Mouse (Mus musculus) lung, embryonic 16.5 days (tissue): ENCODE data around the gene 1810013L24Rik. TPM values are rescaled to one million over a fixed set of nuclear protein-coding genes. Genes with fewer than 3 reads are reported as not detected.

Experiments used
- ATAC-seq: fragments of 200-750 bp; cut with Nextera tagmentation; 2 replicates; pipeline ENCODE4 v1.8.0; 2017; ENCODE audit warnings: low read depth, mild to moderate bottlenecking, moderate library complexity
- H3K27ac ChIP-seq: fragments of 300-500 bp; sonication (generic); 2 replicates; pipeline ENCODE4 v1.5.1; 2014; ENCODE audit warnings: mild to moderate bottlenecking, control low read depth, low read length
- H3K27me3 ChIP-seq: fragments of 300-500 bp; sonication (generic); 2 replicates; pipeline ENCODE4 v1.6.1; 2014; ENCODE audit warnings: low read depth, low read length, mixed read lengths; ENCODE audit not compliant: control insufficient read depth, insufficient read depth
- H3K36me3 ChIP-seq: fragments of 300-500 bp; sonication (generic); 2 replicates; pipeline ENCODE4 v1.6.1; 2014; ENCODE audit warnings: low read length; ENCODE audit not compliant: control insufficient read depth, insufficient read depth
- H3K4me1 ChIP-seq: fragments of 300-500 bp; sonication (generic); replicated peaks from 2 replicates; pipeline ENCODE4 v1.6.1; 2014; ENCODE audit warnings: low read length, mixed read lengths; ENCODE audit not compliant: control insufficient read depth, insufficient read depth
- H3K4me2 ChIP-seq: fragments of 300-500 bp; sonication (generic); 2 replicates; pipeline ENCODE4 v1.6.1; 2014; ENCODE audit warnings: low read depth, low read length, control low read depth
- H3K4me3 ChIP-seq: fragments of 300-500 bp; sonication (generic); 2 replicates; pipeline ENCODE4 v1.5.1; 2014; ENCODE audit warnings: mild to moderate bottlenecking, low read length, control low read depth
- H3K9ac ChIP-seq: fragments of 300-500 bp; sonication (generic); 2 replicates; pipeline ENCODE4 v1.6.1; 2014; ENCODE audit warnings: low read length, control low read depth
- H3K9me3 ChIP-seq: fragments of 300-500 bp; sonication (generic); 2 replicates; pipeline ENCODE4 v1.6.1; 2016; ENCODE audit warnings: low read length; ENCODE audit not compliant: control insufficient read depth
- WGBS: fragments of 180-500 bp; shearing (Covaris S2); extraction: QIAGEN DNeasy Blood & Tissue Kit; methylation state at CpG from one replicate; pipeline ENCODE4 v1.1.7; 2014; 5-methylcytosine and 5-hydroxymethylcytosine counted together
- polyA plus RNA-seq: library from polyadenylated mRNA; unstranded; fragments of >200 nt; fragmentation: Nextera tagmentation; extraction: Ambion mirVana; gene quantifications from 2 replicates; pipeline ENCODE4 v1.2.1, GENCODE M21; 2015

1810013L24Rik gene
- 16.0 and 17.9 TPM in 2 replicates for polyA plus RNA-seq

DNA sequence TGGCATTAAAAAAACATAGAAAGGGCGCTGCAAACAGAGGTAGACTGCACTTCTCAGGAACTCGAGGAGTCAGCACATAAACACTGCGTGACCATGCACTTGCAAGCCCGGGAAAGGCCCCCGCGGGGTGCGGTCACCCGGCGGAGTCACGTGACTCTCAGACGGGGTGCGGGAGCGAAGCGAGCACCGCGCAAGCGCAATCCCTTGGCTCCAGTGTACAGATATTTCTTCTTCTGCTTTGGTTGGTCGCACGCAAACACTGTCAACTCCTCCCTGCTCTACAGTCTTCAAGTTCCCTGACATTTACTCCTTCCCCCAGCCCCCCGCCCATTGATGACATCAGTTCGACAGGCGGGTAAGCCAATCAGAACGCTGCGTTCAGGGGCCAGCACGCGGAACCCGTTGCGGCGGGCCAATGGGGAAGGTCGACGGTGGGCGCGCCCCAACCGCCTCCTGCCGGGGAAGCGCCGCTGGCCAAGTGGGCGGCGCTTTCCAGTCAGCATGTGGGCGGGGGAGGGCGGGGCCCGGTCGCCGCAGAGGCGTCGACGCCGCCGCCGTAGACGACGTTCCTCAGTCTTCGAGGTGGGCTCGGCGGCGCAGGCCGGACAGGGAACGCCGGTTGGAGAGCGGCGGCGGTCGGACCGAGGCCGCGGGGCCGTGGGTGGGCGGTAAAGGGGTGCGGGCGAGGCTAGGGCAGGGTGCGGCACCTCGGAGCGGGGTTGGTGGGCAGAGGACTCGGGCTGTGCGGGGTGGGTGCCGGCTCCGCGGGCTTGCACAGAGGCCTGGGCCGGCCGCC is at the start of gene 1810013L24Rik:
1810013L24Rik (plus strand) TSS at position 537 of the 796 bp plus-strand sequence.
- peak; percentile 96 for ATAC-seq
- Histone ChIP-seq H3K4me1 (peaks cover 22% of the 10 kb centered on the region), H3K4me2 (peak within 1 kb of the TSS; percentile 91), H3K9me3 (no peaks in the 10 kb centered on the region), H3K27me3 (no peaks in the 10 kb centered on the region), H3K27ac (peak within 1 kb of the TSS; percentile 96), H3K36me3 (no peaks in the 10 kb centered on the region), H3K4me3 (peak within 1 kb of the TSS; percentile 100), H3K9ac (peak within 1 kb of the TSS; percentile 100)
- under 1% methylated on average over 66 of the region's 80 CpGs for WGBS

DNA sequence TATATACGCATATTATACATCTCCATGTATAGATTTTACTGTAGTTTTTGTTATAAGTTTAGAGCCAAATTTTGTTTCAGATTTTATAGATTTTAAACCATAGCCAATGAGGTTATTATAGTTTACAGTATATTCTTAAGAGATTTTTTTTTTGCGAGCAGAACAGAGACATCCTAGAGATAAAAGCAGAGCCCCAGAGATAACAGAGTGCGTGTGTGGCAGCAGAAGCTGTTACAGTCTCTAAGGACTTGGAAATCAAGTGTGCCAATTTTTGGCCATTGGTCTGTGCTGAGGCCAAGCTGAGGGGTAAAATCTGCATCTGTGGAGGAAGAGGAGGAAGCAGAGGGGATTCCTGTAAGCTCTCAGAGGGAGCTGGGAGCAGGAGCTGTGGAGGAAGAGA is 49.7 kb upstream of the 1810013L24Rik start:
- no peaks in the 10 kb centered on the region for H3K36me3 ChIP-seq
- H3K27ac ChIP-seq = no peak overlapping the region
- H3K4me2 ChIP-seq = no peak overlapping the region
- H3K9me3 ChIP-seq = no peaks in the 10 kb centered on the region
- ATAC-seq = no peak
- H3K27me3 ChIP-seq = no peaks in the 10 kb centered on the region
- no peak overlapping the region for H3K4me3 ChIP-seq
- no peaks in the 10 kb centered on the region for H3K4me1 ChIP-seq
- H3K9ac ChIP-seq = no peak overlapping the region
- WGBS = 58% methylated on average over 3 of the region's 3 CpGs

DNA sequence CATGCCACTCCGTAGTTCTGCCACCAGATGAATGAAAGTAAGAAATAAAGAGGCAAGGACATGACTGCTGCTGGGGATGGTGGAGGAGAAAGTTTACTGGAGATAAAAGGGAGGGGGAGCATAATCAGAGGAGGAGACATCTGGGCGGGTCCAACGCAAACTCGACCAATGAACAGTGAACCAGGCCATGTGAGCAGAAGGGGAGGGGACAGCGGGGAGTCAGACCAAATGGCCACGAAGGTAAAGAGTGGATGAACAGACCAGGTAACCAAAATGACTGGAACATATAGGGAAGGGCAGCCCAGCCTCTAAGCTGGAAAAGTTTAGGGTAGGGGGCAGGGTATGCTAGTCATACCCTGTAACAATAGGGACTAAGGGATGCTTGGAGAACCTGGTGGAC is 48.7 kb upstream of the 1810013L24Rik start:
- no peaks in the 10 kb centered on the region for H3K4me1 ChIP-seq
- H3K36me3 ChIP-seq = no peaks in the 10 kb centered on the region
- H3K27ac ChIP-seq = no peak overlapping the region
- no peaks in the 10 kb centered on the region for H3K27me3 ChIP-seq
- no peak overlapping the region for H3K4me2 ChIP-seq
- no peak overlapping the region for H3K9ac ChIP-seq
- ATAC-seq = no peak
- no peak overlapping the region for H3K4me3 ChIP-seq
- 57% methylated on average over 6 of the region's 6 CpGs for WGBS
- H3K9me3 ChIP-seq = no peaks in the 10 kb centered on the region

DNA sequence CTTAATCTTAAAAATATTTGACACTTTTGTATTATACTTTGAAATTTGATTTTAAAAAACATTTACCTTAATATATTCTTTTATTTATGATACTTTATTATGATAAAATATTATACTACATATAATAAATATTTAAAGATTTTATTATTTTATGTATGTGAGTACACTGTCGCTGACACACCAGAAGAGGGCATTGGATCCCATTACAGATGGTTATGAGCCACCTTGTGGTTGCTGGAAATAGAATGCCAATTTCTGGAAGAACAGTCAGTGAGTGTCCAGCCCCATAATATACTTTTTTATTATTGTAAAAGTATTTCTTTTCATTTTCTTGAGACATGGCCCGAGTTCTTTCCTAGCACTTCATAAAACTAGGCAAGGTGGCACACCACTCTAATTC is 48.2 kb upstream of the 1810013L24Rik start:
- Histone ChIP-seq H3K27me3 (no peaks in the 10 kb centered on the region), H3K4me1 (no peaks in the 10 kb centered on the region), H3K9me3 (no peaks in the 10 kb centered on the region), H3K36me3 (no peaks in the 10 kb centered on the region), H3K4me3 (no peak overlapping the region), H3K9ac (no peak overlapping the region), H3K4me2 (no peak overlapping the region), H3K27ac (no peak overlapping the region)
- 86% methylated on average over 2 of the region's 2 CpGs for WGBS
- no peak for ATAC-seq

DNA sequence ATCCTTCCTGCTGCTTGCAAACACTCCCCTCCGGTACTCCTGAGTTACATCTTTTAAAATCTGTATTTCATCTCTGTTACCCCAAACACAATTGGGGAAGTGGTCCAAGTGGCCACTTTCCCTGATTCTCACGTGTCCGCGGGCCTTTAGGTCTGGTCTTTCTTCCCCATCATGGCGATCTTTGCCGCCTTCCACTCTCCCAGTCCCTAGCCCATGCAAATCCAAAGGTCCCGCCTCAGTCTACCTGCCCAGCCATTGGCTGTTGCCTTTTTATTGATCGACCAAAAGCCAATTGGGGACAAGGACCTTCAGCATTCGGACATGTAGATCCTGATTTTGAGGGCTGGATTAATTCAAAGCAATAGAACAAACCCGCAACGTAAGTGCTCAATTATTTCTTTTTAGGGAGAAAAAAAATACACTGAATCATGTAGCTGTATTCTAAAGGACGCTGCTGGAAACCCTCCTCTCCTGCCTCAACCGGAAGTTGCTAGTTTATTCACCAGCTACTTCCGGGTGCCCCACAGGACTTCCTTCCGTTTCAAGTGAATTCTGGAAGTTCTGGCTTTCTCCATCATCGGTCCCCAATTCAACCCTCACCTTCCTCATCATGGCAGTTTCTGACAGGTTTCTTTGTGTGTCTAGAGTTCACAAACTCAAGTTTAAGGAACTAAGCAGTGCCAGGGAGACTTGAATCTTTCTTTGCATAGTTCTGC is 46.5 kb upstream of the 1810013L24Rik start:
- H3K4me1 ChIP-seq = no peaks in the 10 kb centered on the region
- no peak overlapping the region for H3K4me2 ChIP-seq
- no peak overlapping the region for H3K9ac ChIP-seq
- 73% methylated on average over 16 of the region's 16 CpGs for WGBS
- ATAC-seq = no peak
- H3K4me3 ChIP-seq = no peak overlapping the region
- no peaks in the 10 kb centered on the region for H3K27me3 ChIP-seq
- no peaks in the 10 kb centered on the region for H3K36me3 ChIP-seq
- no peak overlapping the region for H3K27ac ChIP-seq
- no peaks in the 10 kb centered on the region for H3K9me3 ChIP-seq

DNA sequence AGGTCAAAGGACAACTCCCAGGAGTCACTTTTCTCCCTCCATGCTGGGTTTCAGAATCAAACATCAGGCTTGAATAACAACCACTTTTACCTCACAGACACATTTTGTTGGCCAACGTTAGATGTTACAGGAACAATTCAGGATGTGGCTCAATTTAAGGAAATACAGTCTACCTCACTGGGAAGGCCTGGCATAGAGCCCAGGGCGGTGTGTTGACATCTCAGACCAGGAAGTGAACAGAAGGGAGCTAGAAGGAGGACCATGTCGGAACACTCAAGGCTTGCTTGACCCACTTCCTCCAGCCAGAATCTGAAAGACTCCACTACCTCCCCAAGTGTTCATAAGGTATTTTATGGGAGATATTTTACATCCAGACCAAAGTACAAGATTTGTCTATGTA is 45.1 kb upstream of the 1810013L24Rik start:
- no peaks in the 10 kb centered on the region for H3K9me3 ChIP-seq
- no peaks in the 10 kb centered on the region for H3K27me3 ChIP-seq
- no peaks in the 10 kb centered on the region for H3K36me3 ChIP-seq
- no peaks in the 10 kb centered on the region for H3K4me1 ChIP-seq
- H3K9ac ChIP-seq = no peak overlapping the region
- no peak overlapping the region; the same call in 1 of the 2 replicates for H3K27ac ChIP-seq
- H3K4me2 ChIP-seq = no peak overlapping the region
- H3K4me3 ChIP-seq = no peak overlapping the region
- 36% methylated on average over 3 of the region's 3 CpGs for WGBS
- ATAC-seq = peak; percentile 62; the same call in 1 of the 2 replicates

DNA sequence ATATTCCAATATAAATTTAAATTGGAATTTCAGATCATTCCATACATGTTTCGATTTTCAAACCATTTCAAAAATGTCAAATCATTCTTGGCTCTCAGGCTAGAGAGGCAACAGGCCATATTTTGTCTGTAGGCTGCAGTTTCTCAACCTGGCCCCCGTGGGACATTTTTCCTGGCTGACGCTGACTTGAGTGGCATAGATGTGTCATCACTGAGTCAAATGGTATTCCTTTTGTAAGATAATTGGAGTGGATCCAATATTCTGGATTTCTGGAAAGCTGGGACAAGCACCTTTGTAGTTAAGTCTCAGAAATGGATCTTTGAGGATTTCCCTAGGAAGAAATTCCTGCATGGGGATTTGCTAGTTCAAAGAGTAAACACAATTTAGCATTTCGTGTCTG is 39.0 kb upstream of the 1810013L24Rik start:
- Histone ChIP-seq H3K4me2 (no peak overlapping the region), H3K9ac (no peak overlapping the region), H3K27me3 (no peaks in the 10 kb centered on the region), H3K27ac (no peak overlapping the region), H3K9me3 (no peaks in the 10 kb centered on the region), H3K4me1 (no peaks in the 10 kb centered on the region), H3K4me3 (no peak overlapping the region), H3K36me3 (no peaks in the 10 kb centered on the region)
- no peak for ATAC-seq
- 69% methylated on average over 4 of the region's 4 CpGs for WGBS

DNA sequence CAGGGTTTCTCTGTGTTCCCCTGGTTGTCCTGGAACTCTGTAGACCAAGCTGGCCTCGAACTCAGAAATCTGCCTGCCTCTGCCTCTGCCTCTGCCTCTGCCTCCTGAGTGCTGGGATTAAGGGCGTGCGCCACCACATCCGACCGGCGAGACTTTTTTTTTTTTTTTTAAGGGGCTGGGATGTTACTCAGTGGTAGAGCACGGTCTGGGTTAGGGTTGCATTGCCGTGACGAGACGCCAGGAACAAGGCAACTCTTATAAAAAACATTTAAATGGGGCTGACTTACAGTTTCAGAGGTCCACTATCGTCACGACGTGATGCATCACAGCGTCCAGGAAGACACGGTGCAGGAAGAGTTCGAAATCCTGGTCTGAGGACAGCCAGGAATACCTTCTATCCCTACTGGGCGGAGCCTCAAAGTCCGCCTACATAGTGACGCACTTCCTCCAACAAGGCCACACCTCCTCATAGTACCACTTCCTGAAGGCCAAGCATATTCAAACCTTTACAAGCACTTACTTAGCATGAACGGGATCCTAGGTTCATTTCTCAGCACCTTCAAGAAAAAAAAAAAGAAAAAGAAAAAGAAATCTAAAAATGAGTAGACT is 37.8 kb upstream of the 1810013L24Rik start, which contains the start of gene Usp7:
Usp7 (minus strand) TSS at position 360 of the 609 bp plus-strand sequence.
- Histone ChIP-seq H3K27me3 (no peaks in the 10 kb centered on the region), H3K4me1 (no peaks in the 10 kb centered on the region), H3K9ac (no peak within 1 kb of the TSS), H3K9me3 (no peaks in the 10 kb centered on the region), H3K27ac (no peak within 1 kb of the TSS), H3K4me2 (no peak within 1 kb of the TSS), H3K36me3 (no peaks in the 10 kb centered on the region), H3K4me3 (no peak within 1 kb of the TSS)
- ATAC-seq = no peak
- 91% methylated on average over 20 of the region's 20 CpGs for WGBS

DNA sequence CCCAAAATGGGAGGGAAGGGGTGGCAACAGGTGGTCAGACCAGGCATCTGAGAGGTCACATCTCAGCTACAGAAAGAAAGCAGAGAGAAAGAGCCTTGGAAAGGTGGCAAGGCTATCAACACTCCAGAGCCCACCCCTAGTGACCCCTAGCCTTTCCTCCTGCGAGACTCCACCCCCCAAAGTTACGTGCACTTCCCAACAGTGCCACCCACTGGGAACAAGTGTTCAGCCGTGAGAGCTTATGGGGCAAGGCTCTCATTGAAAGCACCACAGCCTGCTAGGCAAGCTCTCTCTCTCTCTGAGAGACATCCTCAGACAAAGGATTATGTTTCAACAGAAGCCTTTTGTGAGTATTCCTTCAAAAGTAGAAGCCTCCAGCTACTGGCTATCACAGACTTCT is 34.9 kb upstream of the 1810013L24Rik start:
- no peak overlapping the region for H3K4me2 ChIP-seq
- ATAC-seq = no peak
- WGBS = 10% methylated on average over 3 of the region's 3 CpGs
- no peak overlapping the region for H3K4me3 ChIP-seq
- H3K9me3 ChIP-seq = no peaks in the 10 kb centered on the region
- H3K9ac ChIP-seq = no peak overlapping the region
- no peaks in the 10 kb centered on the region for H3K4me1 ChIP-seq
- H3K36me3 ChIP-seq = no peaks in the 10 kb centered on the region
- H3K27ac ChIP-seq = no peak overlapping the region
- no peaks in the 10 kb centered on the region for H3K27me3 ChIP-seq
